Mouse (Mus musculus) G1E-ER4 (cell line): ENCODE data around the gene S100a5. TPM values are rescaled to one million over a fixed set of nuclear protein-coding genes. Genes with fewer than 3 reads are reported as not detected.

Experiments
- GATA1 ChIP-seq: IDR thresholded peaks from one replicate; pipeline ENCODE4 v1.8.0; 2012; ENCODE audit warnings: low read length, inconsistent platforms
- polyA plus RNA-seq: library from polyadenylated mRNA; stranded (reverse); fragments of >175 nt; gene quantifications from 2 replicates; pipeline ENCODE4 v1.2.3, GENCODE M21; 2012

Gene S100a5
- polyA plus RNA-seq, 1 experiment = not detected

GRCm38 (mm10) chr3:90595556-90595955 is 12.8 kb upstream of the S100a5 start:
- TF ChIP-seq GATA1 = no peak

GRCm38 (mm10) chr3:90596810-90597209 is 11.5 kb upstream of the S100a5 start:
- no peak for TF ChIP-seq GATA1

- no peak for TF ChIP-seq GATA1
Measured at GRCm38 (mm10) chr3:90597736-90598135, 10.6 kb upstream of the S100a5 start.

- no peak for TF ChIP-seq GATA1
Measured at GRCm38 (mm10) chr3:90598212-90598611, 10.1 kb upstream of the S100a5 start.

- no peak for TF ChIP-seq GATA1
Measured at GRCm38 (mm10) chr3:90599401-90599800, 8.9 kb upstream of the S100a5 start.

DNA sequence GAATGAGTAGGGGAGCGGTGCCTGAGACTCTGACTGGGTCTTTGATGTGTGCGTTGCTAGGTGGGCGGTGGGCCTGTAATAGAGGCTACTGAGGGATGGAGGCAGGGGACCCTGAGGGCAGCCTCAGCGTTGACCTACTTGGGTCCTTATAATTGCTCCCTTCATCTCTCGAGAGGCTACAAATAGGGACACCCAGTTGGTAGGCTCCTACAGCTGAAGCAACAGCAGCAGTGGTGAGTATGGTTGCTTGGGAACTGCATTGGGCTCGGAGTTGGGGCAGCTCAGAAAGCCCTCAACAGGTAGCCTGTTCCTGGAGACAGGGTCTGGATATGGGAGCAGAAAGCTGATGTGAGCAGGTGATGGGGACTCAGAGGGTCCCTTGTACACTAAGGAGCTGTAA is 8.3 kb upstream of the S100a5 start:
- TF ChIP-seq GATA1 = no peak

- no peak for TF ChIP-seq GATA1
Measured at GRCm38 (mm10) chr3:90600458-90601195, 7.7 kb upstream of the S100a5 start.

DNA sequence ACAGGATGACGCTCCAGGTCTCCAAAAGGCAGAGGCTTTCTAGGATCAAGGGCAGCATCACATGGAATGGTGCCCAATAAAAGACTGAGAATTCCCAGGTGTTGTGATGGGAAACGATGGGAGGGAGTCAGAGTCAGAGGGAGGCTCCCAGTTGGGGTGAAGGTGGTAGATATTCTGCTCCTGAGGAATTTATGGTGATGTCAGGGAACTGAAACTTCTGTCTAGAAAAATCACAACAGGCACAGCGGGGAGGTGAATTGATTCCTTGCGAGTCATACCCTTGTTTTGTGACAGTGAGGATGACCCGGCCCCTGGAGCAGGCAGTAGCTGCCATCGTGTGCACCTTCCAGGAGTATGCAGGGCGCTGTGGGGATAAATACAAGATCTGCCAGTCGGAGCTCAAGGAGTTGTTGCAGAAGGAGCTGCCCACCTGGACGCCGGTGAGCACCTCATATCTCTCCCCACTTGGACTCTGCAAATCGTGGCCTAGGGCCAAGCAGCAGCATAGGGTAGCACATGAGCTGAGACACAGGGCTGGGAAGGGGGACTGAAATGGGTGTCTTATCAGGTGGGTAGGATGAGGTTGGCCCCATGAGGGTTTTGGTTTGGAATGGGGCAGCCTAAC is 6.7 kb upstream of the S100a5 start, which contains the start of gene Gm42674:
Gm42674 (plus strand) TSS at position 419 of the 625 bp plus-strand sequence.
- no peak for TF ChIP-seq GATA1

- TF ChIP-seq GATA1 = no peak
Measured at GRCm38 (mm10) chr3:90603623-90604022, 4.7 kb upstream of the S100a5 start, which contains the start of gene S100a4. Gene S100a4 (plus strand): TSS chr3:90603771.

DNA sequence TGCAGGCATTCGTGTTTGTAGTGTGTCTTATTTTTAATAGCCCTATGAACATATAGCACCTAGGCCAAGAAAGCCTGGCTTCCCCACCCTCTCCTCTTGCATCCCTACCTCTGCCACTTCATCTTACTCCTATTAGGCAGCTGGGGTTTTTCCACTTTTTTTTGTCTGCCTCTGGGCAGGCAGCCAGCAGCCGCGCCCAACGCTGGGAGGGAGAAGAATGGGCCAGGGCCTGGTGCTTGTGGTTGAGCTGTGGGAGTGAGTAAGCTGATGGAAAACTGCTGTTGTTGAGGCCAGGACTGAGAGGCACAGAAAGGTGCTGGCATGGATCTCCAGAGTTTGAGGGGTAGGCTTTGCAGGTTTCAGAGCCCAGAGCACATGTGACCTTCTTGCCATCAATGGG is 3.9 kb upstream of the S100a5 start:
- no peak for TF ChIP-seq GATA1

DNA sequence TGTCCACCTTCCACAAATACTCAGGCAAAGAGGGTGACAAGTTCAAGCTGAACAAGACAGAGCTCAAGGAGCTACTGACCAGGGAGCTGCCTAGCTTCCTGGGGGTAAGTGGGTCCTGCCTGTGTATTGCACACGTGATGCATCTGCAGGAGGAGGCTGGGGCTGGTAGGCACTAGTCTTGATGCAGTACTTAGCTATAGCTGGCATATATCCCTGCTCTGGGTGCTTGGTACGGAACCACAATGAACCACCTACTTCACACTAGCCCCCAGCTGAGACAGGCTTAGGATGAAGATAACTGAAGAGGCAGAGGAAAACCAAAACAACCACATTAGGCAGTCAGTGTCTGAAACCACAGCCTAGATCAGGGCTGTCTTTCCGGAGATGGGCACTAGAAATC is 3.3 kb upstream of the S100a5 start:
- TF ChIP-seq GATA1 = no peak

DNA sequence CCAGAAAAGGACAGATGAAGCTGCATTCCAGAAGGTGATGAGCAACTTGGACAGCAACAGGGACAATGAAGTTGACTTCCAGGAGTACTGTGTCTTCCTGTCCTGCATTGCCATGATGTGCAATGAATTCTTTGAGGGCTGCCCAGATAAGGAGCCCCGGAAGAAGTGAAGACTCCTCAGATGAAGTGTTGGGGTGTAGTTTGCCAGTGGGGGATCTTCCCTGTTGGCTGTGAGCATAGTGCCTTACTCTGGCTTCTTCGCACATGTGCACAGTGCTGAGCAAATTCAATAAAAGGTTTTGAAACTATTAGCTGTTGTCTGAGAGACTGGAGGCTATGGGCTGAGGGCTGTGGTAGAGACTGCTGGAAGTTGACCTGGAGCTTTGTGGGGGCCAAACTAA is 2.6 kb upstream of the S100a5 start:
- no peak for TF ChIP-seq GATA1

DNA sequence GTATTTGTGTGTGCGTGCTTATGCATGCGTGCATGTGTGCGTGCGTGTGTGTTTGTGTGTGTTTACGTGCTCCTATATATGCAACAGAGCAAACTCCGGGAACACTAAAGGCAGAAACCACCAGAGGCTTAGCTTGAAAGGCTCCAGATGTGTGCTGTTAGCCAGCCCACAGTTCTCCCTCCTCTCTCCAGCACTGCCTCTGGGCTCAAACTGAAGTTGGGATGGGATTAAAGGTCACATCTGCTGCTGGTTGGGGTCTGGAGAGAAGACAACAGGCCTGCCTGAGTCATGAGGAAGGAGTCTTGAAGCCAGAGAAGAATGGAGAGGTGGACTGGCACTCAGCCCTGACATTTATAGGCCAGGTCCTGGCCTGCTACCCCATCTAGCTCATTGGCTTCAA is 2.1 kb upstream of the S100a5 start:
- TF ChIP-seq GATA1 = no peak

DNA sequence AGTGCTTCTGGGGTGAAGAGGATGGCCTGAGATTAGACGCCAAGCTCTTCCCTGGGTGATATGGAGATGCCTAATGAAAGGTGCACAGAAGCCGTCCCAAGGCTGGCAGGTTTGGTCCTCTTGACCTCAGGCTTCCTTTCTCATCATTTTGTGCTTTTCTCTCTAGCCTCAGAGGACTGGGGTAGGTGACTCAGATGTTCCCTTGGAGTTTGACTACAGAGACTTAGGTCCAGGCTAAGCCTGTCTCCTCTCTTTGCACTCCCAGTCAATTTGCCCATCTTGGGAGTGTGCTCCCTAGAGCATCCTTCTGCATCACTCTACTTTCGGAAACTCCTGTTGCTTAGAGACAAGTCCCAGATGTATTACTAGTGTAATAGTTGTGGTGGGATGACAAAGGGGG is 962 bp upstream of the S100a5 start:
- no peak for TF ChIP-seq GATA1

DNA sequence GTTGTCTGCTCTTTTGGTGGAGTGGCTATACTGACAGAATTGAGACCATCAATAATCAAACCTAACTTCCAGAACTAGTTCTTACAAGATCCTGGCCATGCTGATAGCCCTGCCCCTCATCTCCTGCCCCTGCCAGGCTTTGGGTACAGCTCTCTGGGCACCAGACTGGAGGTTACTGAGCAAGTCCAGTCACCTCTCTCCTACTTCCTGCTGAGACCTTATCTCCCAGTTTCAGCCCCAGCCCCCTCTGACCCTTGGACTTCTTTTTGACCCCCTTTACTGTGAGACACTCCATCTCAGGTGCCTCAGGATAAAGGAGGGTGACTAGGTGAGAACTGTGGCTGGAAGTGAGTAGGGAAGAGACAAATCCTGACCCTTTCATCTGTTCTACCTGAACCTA is 779 bp downstream of the S100a5 start:
- TF ChIP-seq GATA1 = no peak

- TF ChIP-seq GATA1 = no peak
Measured at GRCm38 (mm10) chr3:90611494-90611893, 3.2 kb downstream of the S100a5 start.

GRCm38 (mm10) chr3:90612061-90612460 is 3.7 kb downstream of the S100a5 start:
- no peak for TF ChIP-seq GATA1
